Mouse (Mus musculus) erythroblast, embryonic 14.5 days (primary cell): ENCODE results near the gene Polr2g. TPM values are rescaled to one million over a fixed set of nuclear protein-coding genes. Genes with fewer than 3 reads are reported as not detected.
"Not testable (repeated sequence)": the region's sequence is repeated elsewhere in the genome, so short reads cannot be mapped to it uniquely, and the experiment has no call there.

Source experiments
- H3K27me3 ChIP-seq: 2 replicates; pipeline ENCODE4 v1.6.1; 2012; ENCODE audit warnings: inconsistent platforms; ENCODE audit not compliant: control insufficient read depth
- H3K36me3 ChIP-seq: 2 replicates; pipeline ENCODE4 v1.6.1; 2012; ENCODE audit warnings: mild to moderate bottlenecking, inconsistent platforms; ENCODE audit not compliant: control insufficient read depth
- H3K4me1 ChIP-seq: 2 replicates; pipeline ENCODE4 v1.6.1; 2012; ENCODE audit warnings: inconsistent platforms; ENCODE audit not compliant: control insufficient read depth
- H3K4me3 ChIP-seq: replicated peaks from 2 replicates; pipeline ENCODE3; 2012; ENCODE audit warnings: moderate library complexity, mild to moderate bottlenecking, inconsistent platforms
- H3K9me3 ChIP-seq: 2 replicates; pipeline ENCODE4 v1.6.1; 2012; ENCODE audit warnings: low read length, inconsistent platforms, mixed read lengths; ENCODE audit not compliant: control insufficient read depth
- GATA1 ChIP-seq: IDR thresholded peaks from 2 replicates; pipeline ENCODE4 v1.6.1; 2012; ENCODE audit warnings: low read length, inconsistent platforms, mixed read lengths
- TAL1 ChIP-seq: IDR thresholded peaks from 3 replicates; pipeline ENCODE4 v1.6.1; 2012; ENCODE audit warnings: low read length, inconsistent platforms, mixed read lengths
- polyA plus RNA-seq: library from polyadenylated mRNA; stranded (reverse); fragments of >175 nt; gene quantifications from 2 replicates; pipeline ENCODE4 v1.2.3, GENCODE M21; 2012

The Polr2g gene
- polyA plus RNA-seq = 0.36 and 0.84 TPM in 2 replicates

DNA sequence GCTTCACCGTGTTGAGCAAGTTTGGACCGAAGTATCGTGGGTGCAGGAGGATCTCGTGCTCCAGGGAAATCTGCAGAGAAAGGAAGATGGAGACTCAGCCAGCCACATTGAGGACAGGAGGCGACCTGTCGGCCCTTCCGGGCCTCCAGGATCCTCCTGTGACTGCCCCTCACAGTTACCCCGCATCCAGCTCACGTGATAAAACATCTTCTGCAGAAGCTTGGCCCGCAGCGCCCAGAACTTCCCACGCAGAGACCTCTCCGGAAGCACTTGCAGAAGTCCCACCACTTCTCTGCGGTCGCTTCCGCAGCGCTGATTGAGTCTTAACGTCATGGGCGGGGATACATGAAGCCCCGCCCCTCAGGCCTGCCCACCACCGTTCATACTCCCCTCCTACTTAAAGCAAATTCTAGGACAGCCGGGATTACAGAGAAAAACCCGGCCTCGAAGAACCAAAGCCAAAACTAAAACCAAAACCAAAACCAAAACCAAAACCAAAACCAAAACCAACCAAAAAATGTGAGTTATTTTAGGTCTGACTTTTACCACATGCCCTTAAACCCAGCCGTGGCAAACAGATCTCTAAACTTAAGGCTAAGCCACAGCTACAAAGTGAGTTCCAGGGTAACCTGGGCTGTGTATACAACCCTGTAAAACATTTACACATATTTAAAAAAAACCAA is at the start of gene Polr2g:
Gene Polr2g, minus strand, starts transcription at position 314 of the 683 bp plus-strand sequence.
- Histone ChIP-seq H3K27me3 (no peaks in the 10 kb centered on the region), H3K9me3 (peaks cover 2% of the 10 kb centered on the region), H3K4me1 (peaks cover 60% of the 10 kb centered on the region), H3K4me3 (peak within 1 kb of the TSS; percentile 92), H3K36me3 (peaks cover 31% of the 10 kb centered on the region)
- no peak for TF ChIP-seq GATA1
- no peak for TF ChIP-seq TAL1

DNA sequence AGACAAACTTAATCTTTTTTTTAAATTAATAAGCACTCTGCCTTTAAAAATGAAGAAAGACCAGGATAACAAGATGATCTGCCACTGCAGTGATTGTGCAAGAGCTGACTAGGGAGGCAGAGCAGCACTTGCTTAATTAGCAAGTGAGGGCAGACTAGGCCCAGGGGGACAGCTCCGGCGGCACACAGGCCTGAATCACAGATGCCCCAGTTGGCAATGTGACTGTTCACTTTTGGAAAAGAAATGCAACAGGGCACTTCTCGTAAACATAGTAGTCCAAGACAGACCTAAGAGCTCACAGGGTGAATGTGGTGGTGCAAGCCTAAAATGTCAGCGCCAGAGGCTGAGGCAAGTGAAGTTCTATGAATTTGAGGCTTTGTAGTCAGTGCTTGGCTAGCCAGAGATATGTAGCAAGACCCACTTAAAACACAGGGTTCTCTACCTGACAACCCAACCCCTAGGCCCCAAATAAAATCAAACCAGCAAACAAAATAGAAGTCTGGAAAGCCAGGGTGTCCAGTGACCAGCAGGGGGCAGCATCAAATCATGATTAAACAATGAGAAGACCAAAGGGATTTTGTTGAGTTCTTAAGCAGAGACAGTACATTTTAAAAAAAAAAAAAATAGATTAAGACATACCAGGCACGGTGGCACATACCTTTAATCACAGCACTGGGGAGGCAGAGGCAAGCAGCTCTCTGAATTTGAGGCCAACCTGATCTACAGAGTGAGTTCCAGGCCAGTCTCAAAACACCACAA is 46.2 kb upstream of the Polr2g start:
- TF ChIP-seq GATA1 = no peak
- TF ChIP-seq TAL1 = no peak
- Histone ChIP-seq H3K4me3 (no peak overlapping the region), H3K9me3 (no peaks in the 10 kb centered on the region), H3K36me3 (peaks cover 63% of the 10 kb centered on the region), H3K4me1 (peaks cover 19% of the 10 kb centered on the region), H3K27me3 (no peaks in the 10 kb centered on the region)

DNA sequence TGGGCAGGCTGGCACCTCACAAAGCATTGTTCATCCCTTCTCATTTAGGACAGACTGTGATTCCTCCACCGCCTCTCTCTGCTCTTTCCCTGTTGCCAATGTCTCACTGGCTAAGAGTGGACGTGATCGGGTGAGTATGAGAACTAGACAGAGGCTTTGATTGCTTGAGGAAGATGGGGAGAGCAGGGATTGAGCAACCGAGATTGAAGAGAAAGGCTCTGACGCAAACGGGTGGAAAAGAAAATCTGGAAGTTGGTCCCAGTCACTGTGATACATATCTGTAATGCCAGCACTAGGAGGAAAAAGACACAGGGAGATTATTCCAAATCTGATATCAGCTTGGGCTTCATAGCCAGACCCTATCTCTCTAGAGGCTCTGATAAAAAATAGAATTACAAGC is 44.6 kb upstream of the Polr2g start:
- H3K4me1 ChIP-seq = peaks cover 35% of the 10 kb centered on the region
- no peak overlapping the region for H3K4me3 ChIP-seq
- H3K27me3 ChIP-seq = no peaks in the 10 kb centered on the region
- no peaks in the 10 kb centered on the region for H3K9me3 ChIP-seq
- TF ChIP-seq GATA1 = no peak
- no peak for TF ChIP-seq TAL1
- peaks cover 55% of the 10 kb centered on the region for H3K36me3 ChIP-seq

DNA sequence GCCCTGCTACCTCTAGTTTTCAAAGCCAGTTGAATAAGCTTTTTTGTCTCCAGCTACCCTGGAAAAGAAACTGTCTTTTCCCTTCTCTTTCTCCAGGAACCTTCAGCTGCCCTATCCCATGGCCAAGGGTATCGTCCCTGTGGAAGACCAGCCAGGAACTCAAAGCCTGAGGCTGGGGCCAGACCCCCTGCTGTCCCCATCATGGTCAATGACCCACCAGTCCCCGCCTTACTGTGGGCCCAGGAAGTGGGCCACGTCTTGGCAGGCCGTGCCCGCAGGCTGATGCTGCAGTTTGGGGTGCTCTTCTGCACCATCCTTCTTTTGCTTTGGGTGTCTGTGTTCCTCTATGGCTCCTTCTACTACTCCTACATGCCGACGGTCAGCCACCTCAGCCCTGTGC is 42.6 kb upstream of the Polr2g start:
- no peaks in the 10 kb centered on the region for H3K27me3 ChIP-seq
- no peaks in the 10 kb centered on the region for H3K9me3 ChIP-seq
- H3K4me3 ChIP-seq = peak overlapping the region; percentile 71
- peaks cover 39% of the 10 kb centered on the region for H3K36me3 ChIP-seq
- H3K4me1 ChIP-seq = peaks cover 49% of the 10 kb centered on the region
- TF ChIP-seq TAL1 = no peak
- no peak for TF ChIP-seq GATA1

DNA sequence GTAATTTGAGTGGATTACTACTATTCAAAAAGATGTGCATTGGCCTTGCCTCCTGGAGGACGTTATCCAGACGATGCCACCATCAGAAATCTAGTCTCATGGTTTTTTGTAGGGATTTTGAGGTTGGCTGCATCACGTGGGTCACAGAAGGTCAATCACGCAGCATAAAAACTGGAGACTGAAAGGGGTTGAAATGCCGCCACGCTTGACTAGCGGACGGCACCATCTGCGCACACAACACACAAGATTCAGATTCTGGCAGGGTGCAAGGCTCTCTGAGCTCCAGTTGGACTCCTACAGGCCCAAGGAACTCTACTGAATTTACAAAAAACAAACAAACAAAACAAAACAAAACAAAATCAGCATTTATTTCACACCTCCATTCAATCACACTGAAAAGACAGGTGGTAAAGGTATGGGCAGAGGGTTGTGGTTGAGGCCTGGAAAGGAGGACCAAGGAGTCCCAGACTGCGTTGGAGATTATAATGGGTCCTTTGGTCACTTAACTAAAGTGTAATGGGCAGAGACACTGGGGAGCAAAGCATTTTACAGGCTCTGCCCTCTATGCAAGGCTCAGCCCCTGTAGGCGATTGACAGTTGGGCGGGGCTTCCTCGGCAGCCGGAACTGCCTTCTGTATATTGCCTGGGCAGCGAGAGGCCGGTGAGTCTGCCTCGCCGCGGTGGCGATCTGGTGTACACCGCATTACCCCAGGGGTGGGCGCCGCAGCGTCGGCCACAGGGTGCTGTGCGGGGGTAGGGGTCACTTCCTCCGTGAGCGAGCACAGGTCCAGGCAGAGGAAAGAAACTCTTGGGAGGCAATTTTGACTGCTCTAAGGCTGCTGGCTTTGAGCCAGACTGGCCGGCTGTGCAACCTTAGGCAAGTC is 41.8 kb upstream of the Polr2g start:
- H3K9me3 ChIP-seq = no peaks in the 10 kb centered on the region
- TF ChIP-seq GATA1 = no peak
- TF ChIP-seq TAL1 = no peak
- peaks cover 51% of the 10 kb centered on the region for H3K4me1 ChIP-seq
- no peaks in the 10 kb centered on the region for H3K27me3 ChIP-seq
- peaks cover 39% of the 10 kb centered on the region for H3K36me3 ChIP-seq
- H3K4me3 ChIP-seq = peak overlapping the region; percentile 71

DNA sequence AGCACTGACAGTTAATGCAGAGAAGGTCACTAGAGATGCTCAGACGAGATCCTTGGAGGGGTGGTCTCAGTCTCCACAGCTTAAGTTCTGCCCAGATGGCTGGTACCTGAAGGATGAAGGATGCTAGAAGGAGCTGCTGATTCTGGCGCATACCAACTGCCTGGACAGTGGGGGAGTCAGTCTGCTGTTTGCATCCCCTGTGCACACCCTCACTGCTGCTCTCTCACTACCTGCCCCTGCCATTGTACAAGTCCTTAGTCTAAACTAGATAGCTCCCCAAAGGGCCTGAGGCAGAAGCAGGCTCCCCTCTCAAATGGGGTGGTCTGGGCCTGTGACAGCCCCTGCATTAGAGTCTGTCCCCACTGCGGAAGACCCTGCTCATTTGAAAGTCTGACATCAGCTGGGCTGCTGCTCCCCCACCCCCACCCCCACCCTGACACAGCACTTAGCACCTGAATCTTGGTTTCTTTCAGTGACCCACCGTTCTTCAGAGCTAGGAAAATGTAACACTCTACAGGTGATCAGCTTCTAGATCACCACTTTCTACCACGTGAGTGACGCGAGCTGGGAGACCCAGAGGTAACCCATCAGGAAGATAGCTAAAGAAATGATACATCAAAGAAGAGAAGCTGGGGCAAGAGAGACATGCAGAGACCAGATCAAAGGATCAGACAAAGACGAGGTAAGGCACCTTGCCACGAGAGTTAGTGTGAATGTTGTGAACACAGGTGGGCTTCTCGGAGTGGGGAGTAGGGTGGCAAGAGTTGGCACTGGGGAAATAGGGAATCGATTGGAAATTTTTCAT is 40.9 kb upstream of the Polr2g start, which contains the start of gene Gng3:
Gene Gng3, minus strand, starts transcription at position 92 of the 805 bp plus-strand sequence.
- H3K36me3 ChIP-seq = peaks cover 44% of the 10 kb centered on the region
- TF ChIP-seq TAL1 = no peak
- no peak for TF ChIP-seq GATA1

DNA sequence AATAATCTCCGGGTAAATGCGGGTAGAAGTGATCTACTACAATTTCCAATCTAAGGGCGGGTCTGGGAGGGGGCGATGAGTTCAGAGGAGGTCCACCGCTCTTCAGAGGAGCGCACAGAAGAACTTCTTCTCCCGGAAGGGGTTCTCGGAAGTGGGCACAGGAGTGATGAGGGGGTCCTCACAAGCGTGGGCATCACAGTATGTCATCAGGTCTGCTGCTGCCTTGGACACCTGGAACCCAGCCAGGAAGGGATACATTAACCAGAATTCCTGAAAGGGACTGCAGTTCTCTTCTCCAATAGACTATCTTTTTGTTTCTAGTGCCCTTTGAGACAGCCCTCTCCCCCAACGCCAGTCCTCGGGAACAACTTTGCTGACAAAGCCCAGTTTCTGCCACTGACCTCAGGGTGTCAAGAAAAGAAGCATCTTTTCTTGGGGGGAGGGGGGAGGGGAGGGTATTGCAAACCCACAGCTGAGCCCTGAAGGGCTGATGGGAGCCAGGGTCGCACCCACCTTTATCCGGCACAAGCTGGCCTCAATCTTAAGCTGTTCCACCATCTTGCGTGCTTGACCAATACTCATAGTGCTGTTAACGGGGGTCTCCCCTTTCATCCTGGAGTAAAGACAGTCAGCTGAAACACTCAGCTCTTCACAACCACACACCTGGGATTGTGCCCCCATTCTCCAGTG is 39.8 kb upstream of the Polr2g start:
- no peak for TF ChIP-seq GATA1
- no peak for TF ChIP-seq TAL1
- Histone ChIP-seq H3K4me3 (peak overlapping the region; percentile 86), H3K4me1 (peaks cover 51% of the 10 kb centered on the region), H3K27me3 (no peaks in the 10 kb centered on the region), H3K36me3 (peaks cover 50% of the 10 kb centered on the region), H3K9me3 (no peaks in the 10 kb centered on the region)

More for the DNA sequence above, 40.9 kb upstream of the Polr2g start, which contains the start of gene Gng3:
- H3K4me3 ChIP-seq = peak within 1 kb of the TSS; percentile 86
- no peaks in the 10 kb centered on the region for H3K27me3 ChIP-seq
- peaks cover 51% of the 10 kb centered on the region for H3K4me1 ChIP-seq
- no peaks in the 10 kb centered on the region for H3K9me3 ChIP-seq

DNA sequence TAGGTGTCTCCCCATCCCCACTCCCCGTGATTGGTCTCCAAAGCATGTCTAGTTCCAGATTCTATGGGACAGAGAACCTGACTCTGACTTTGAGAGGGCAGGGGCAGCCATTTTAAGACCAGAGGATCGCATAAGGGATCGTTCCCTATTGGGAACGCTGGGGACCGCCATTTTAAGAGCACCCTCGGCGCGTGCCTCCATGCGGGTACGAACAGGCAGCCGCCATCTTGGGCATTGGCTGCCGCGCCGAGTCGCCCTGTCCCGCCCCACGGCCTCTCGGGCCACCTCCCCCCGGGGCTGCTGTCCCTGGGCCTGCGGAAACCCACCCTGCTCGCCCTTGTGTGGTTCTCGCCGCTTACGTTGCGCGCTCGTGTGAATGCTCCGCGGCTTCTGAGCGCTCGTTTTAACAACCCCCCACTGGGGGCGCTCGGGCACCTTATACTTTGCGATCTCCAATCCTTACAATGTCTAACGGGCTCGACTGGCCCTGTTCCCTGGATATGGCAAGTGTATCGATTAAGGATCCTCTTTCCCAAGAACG is 38.9 kb upstream of the Polr2g start, which contains the start of gene Bscl2:
Gene Bscl2, plus strand, starts transcription at position 217 of the 541 bp plus-strand sequence.
- TF ChIP-seq TAL1 (no peak), GATA1 (no peak)
- Histone ChIP-seq H3K27me3 (no peaks in the 10 kb centered on the region), H3K9me3 (no peaks in the 10 kb centered on the region), H3K4me3 (peak within 1 kb of the TSS; percentile 86), H3K36me3 (peaks cover 52% of the 10 kb centered on the region), H3K4me1 (peaks cover 52% of the 10 kb centered on the region)

DNA sequence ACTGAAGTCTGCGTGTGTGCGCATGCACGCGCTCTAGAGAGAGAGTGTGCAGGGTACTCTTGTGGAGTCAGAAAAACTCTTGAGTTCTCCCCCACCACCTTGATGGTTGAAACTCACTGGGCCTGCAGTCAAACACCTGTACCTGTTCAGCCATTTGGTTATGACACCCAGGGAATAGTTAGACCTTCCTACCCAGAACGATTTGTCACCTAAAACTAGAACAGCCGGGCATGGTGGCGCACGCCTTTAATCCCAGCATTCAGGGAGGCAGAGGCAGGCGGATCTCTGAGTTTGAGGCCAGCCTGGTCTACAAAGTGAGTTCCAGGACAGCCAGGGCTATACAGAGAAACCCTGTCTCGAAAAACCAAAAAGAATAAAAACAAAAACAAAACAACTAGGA is 38.0 kb upstream of the Polr2g start:
- not testable (repeated sequence) for H3K9me3 ChIP-seq, H3K27me3 ChIP-seq, H3K4me3 ChIP-seq
- peaks cover 55% of the 10 kb centered on the region for H3K36me3 ChIP-seq
- peaks cover 51% of the 10 kb centered on the region for H3K4me1 ChIP-seq
